In genomic region chr1:11413894-11414556, GRCm38 (mm10) we compare ENCODE assay signal across 8 mouse cellular contexts. TPM values are rescaled to one million over a fixed set of nuclear protein-coding genes. Genes with fewer than 3 reads are reported as not detected.
DNase-seq lines count a peak whose midpoint lies in the region; ATAC-seq and TF ChIP-seq lines count a peak whose summit lies in the region.

TSS of gene A830018L16Rik (plus strand) at chr1:11414105.

- intact Hi-C loops in heart, postnatal 25 days (cut with DNase I) = loop anchor here (5.0 kb wide), 1 partner anchor 182 kb away; no protein-coding TSS in a partner anchor

- no peaks in the 10 kb centered on the region for H3K9me3 ChIP-seq in ES-E14 (ENCODE audit: control insufficient read depth, insufficient read depth, low read depth, low read length)
- no peaks in the 10 kb centered on the region for H3K9me3 ChIP-seq in liver, embryonic 13.5 days (replicated peaks)
- no peaks in the 10 kb centered on the region for H3K9me3 ChIP-seq in neural tube, embryonic 14.5 days (ENCODE audit: control insufficient read depth, low read length)

- in situ Hi-C loops in ES-E14 (cut with MboI; ENCODE audit: low sequenced_read_pairs in 2 of 2, unreplicated experiment in 2 of 2) = no loop called here

- no peaks in the 10 kb centered on the region for H3K36me3 ChIP-seq in ES-E14 (ENCODE audit: control insufficient read depth, insufficient read depth, low read length, poor library complexity, severe bottlenecking)
- H3K36me3 ChIP-seq in liver, embryonic 13.5 days = no peaks in the 10 kb centered on the region
- H3K36me3 ChIP-seq in neural tube, embryonic 14.5 days (ENCODE audit: control insufficient read depth, insufficient read depth, low read length) = no peaks in the 10 kb centered on the region

- H3K27me3 ChIP-seq in liver, embryonic 13.5 days = peaks cover 19% of the 10 kb centered on the region
- H3K27me3 ChIP-seq in neural tube, embryonic 14.5 days (ENCODE audit: control insufficient read depth, insufficient read depth, low read length) = 0 out of 2 replicates have a peak, but pooled peaks cover 3% of the 10 kb centered on the region

- peak within 1 kb of the TSS; percentile 43 for H3K4me2 ChIP-seq in liver, embryonic 13.5 days
- peak within 1 kb of the TSS; percentile 81 for H3K4me2 ChIP-seq in neural tube, embryonic 14.5 days (ENCODE audit: low read depth, low read length)

- DNase-seq in ES-E14 (ENCODE audit: low read depth, low spot score) = peak; percentile 63
- DNase-seq in cerebellum, adult 9-10 months = peak; percentile 39
- peak; percentile 75 for DNase-seq in forelimb bud, embryonic 11.5 days (ENCODE audit: low read depth, low spot score)
- DNase-seq in heart, postnatal 25 days (ENCODE audit: low spot score) = peak; percentile 8
- DNase-seq in kidney, postnatal 4 days = peak; percentile 79 to 83
- DNase-seq in liver, embryonic 13.5 days = peak; percentile 3
- peak; percentile 13 to 34 for DNase-seq in urinary bladder, postnatal 36 days (ENCODE audit: low spot score in 2 of 2)

- no peak for ATAC-seq in liver, embryonic 13.5 days (ENCODE audit: low read depth)
- peak; percentile 98 for ATAC-seq in neural tube, embryonic 14.5 days (ENCODE audit: low read depth)

- peak within 1 kb of the TSS; percentile 62 to 67 for H3K4me3 ChIP-seq in ES-E14 (ENCODE audit: insufficient read depth in 1 of 2, low read depth in 1 of 2, low read length in 2 of 2, poor library complexity in 1 of 2, severe bottlenecking in 1 of 2)
- peak within 1 kb of the TSS; percentile 23 for H3K4me3 ChIP-seq in liver, embryonic 13.5 days (replicated peaks)
- peak within 1 kb of the TSS; percentile 48 for H3K4me3 ChIP-seq in neural tube, embryonic 14.5 days (ENCODE audit: low read depth, low read length)

- H3K27ac ChIP-seq in ES-E14 (ENCODE audit: insufficient read depth, low read depth, low read length, poor library complexity, severe bottlenecking) = no peak within 1 kb of the TSS
- no peak within 1 kb of the TSS for H3K27ac ChIP-seq in liver, embryonic 13.5 days
- H3K27ac ChIP-seq in neural tube, embryonic 14.5 days (ENCODE audit: low read depth, low read length) = peak within 1 kb of the TSS; percentile 67; the same call in 1 of the 2 replicates

- H3K9ac ChIP-seq in ES-E14 (ENCODE audit: insufficient read depth, low read depth, low read length, poor library complexity, severe bottlenecking) = peak within 1 kb of the TSS; percentile 51
- no peak within 1 kb of the TSS for H3K9ac ChIP-seq in liver, embryonic 13.5 days
- H3K9ac ChIP-seq in neural tube, embryonic 14.5 days (replicated peaks; ENCODE audit: low read depth, low read length) = peak within 1 kb of the TSS; percentile 58

- WGBS in liver, embryonic 13.5 days (ENCODE audit: insufficient replicate concordance) = 1% methylated on average over 50 of the region's 50 CpGs
- under 1% methylated on average over 45 of the region's 50 CpGs for WGBS in neural tube, embryonic 14.5 days

- H3K4me1 ChIP-seq in ES-E14 (ENCODE audit: control insufficient read depth in 2 of 2, insufficient read depth in 2 of 2, low read length in 2 of 2, poor library complexity in 1 of 2) = no peaks in the 10 kb centered on the region; a peak in 1 of 4 replicates
- no peaks in the 10 kb centered on the region for H3K4me1 ChIP-seq in liver, embryonic 13.5 days (replicated peaks)
- H3K4me1 ChIP-seq in neural tube, embryonic 14.5 days (ENCODE audit: control insufficient read depth, insufficient read depth, low read length) = no peaks in the 10 kb centered on the region

TF ChIP-seq in ES-E14, 5 proteins besides CTCF, POLR2A, EP300 and RAD21:
- TF ChIP-seq ZNF384 (IDR thresholded peaks at IDR 0.05; ENCODE audit: low read depth, low read length) = no peak
- TF ChIP-seq ZC3H11A (IDR thresholded peaks at IDR 0.05; ENCODE audit: borderline replicate concordance, low read depth, low read length) = peak; percentile 33; the same call in 1 of the 2 replicates

RNA-seq across cellular contexts. Expression of gene A830018L16Rik, which starts in this region (rescaled TPM):
- 2.1 and 4.6 TPM in 2 replicates for total RNA-seq in ES-E14 (2012; rRNA removed)
- total RNA-seq in heart, postnatal 25 days (2021) = not detected
- polyA plus RNA-seq in liver, embryonic 13.5 days (2015; fragmentation: Nextera tagmentation; extraction: Ambion mirVana) = 0.07 and 0.13 TPM in 2 replicates
- 20.7 and 26.3 TPM in 2 replicates for polyA plus RNA-seq in neural tube, embryonic 14.5 days (2014; fragmentation: Nextera tagmentation; extraction: Ambion mirVana)

Comparison
In these comparisons a context has a peak if more than half of its experiments do, and no peak if none do; other contexts are left out.
1. RNA of gene A830018L16Rik (polyA plus RNA-seq): 20.7 to 26.3 TPM in neural tube, embryonic 14.5 days; 0.07 to 0.13 TPM in liver, embryonic 13.5 days; every median in the first group is over 10 times any median in the second.
2. Peak in DNase-seq in heart, postnatal 25 days; RNA of the gene not detected or under 1 TPM.
3. Peak in DNase-seq, H3K4me3 ChIP-seq and H3K4me2 ChIP-seq in liver, embryonic 13.5 days; RNA of the gene not detected or under 1 TPM.
4. DNase-seq: peak in every context shown above with its lines; median percentile 81 in kidney, postnatal 4 days; 75 in forelimb bud, embryonic 11.5 days; 63 in ES-E14; 39 in cerebellum, adult 9-10 months; 24 in urinary bladder, postnatal 36 days; 8 in heart, postnatal 25 days; 3 in liver, embryonic 13.5 days.
5. Peak in every context shown above with its lines, with median percentiles within 50 percentile points of each other: H3K4me3 ChIP-seq.